Mouse (Mus musculus) right cerebral cortex, adult 2 months (tissue): ENCODE measurements at regions not wholly inside any gene's neighbourhood (a gene's known extent, or its start where the extent isn't known, plus 50 kb on each side); places are given as distances from the start of the nearest gene placed in this dataset.
A peak's percentile ranks its signal among the peaks of the same experiment; 100 is the strongest.

ENCODE experiments used
- DNase-seq, 2 experiments: peaks; one replicate each; pipeline ENCODE4 v3.0.0; 2021 to 2022; ENCODE audit warnings: low spot score in 2 of 2

GRCm38 (mm10) chr13:26594313-26594712 is 175.7 kb downstream of the Hdgfl1 start:
- DNase-seq, result no peak

- DNase-seq, result no peak
These were observed 176.2 kb downstream of the Hdgfl1 start for GRCm38 (mm10) chr13:26593750-26594149.

- peak in 1 of 2 experiments; percentile 7 for DNase-seq
These were observed 193.9 kb downstream of the Hdgfl1 start for GRCm38 (mm10) chr13:26575890-26576543.

GRCm38 (mm10) chr13:26569422-26569821 is 200.5 kb downstream of the Hdgfl1 start:
- DNase-seq, result no peak

GRCm38 (mm10) chr13:26564941-26565862 is 204.8 kb downstream of the Hdgfl1 start:
- DNase-seq, result no peak

GRCm38 (mm10) chr13:26558366-26558765 is 211.6 kb downstream of the Hdgfl1 start:
- DNase-seq, result peak in 1 of 2 experiments; percentile 9

- no peak for DNase-seq
These were observed 215.7 kb downstream of the Hdgfl1 start for GRCm38 (mm10) chr13:26554266-26554665.

GRCm38 (mm10) chr13:26552122-26552521 is 217.8 kb downstream of the Hdgfl1 start:
- no peak for DNase-seq

GRCm38 (mm10) chr13:26538928-26539327 is 231.0 kb downstream of the Hdgfl1 start:
- DNase-seq, result no peak

- no peak for DNase-seq
These were observed 233.4 kb downstream of the Hdgfl1 start for GRCm38 (mm10) chr13:26536575-26536974.

GRCm38 (mm10) chr13:26532761-26533160 is 237.2 kb downstream of the Hdgfl1 start:
- no peak for DNase-seq

- DNase-seq, result no peak
These were observed 250.9 kb downstream of the Hdgfl1 start for GRCm38 (mm10) chr13:26519054-26519453.

- no peak for DNase-seq
These were observed 251.5 kb downstream of the Hdgfl1 start for GRCm38 (mm10) chr13:26518425-26518824.

GRCm38 (mm10) chr13:26517646-26518045 is 252.3 kb downstream of the Hdgfl1 start:
- no peak for DNase-seq

- DNase-seq, result no peak
These were observed 259.5 kb downstream of the Hdgfl1 start for GRCm38 (mm10) chr13:26510448-26510847.

GRCm38 (mm10) chr13:26509841-26510240 is 260.1 kb downstream of the Hdgfl1 start:
- DNase-seq, result no peak

- no peak for DNase-seq
These were observed 266.2 kb downstream of the Hdgfl1 start for GRCm38 (mm10) chr13:26503744-26504143.

- no peak for DNase-seq
These were observed 272.9 kb downstream of the Hdgfl1 start for GRCm38 (mm10) chr13:26497086-26497485.

- DNase-seq, result no peak
These were observed 274.1 kb downstream of the Hdgfl1 start for GRCm38 (mm10) chr13:26495871-26496270.

GRCm38 (mm10) chr13:26469343-26469742 is 300.6 kb downstream of the Hdgfl1 start:
- DNase-seq, result no peak

GRCm38 (mm10) chr13:26467526-26467925 is 302.4 kb downstream of the Hdgfl1 start:
- DNase-seq, result no peak

- DNase-seq, result no peak
These were observed 305.4 kb downstream of the Hdgfl1 start for GRCm38 (mm10) chr13:26464523-26464922.

GRCm38 (mm10) chr13:26464096-26464495 is 305.9 kb downstream of the Hdgfl1 start:
- no peak for DNase-seq
